Mouse (Mus musculus): ENCODE results near the gene Hormad1. TPM values are rescaled to one million over a fixed set of nuclear protein-coding genes. Genes with fewer than 3 reads are reported as not detected.
"Not testable (repeated sequence)": the region's sequence is repeated elsewhere in the genome, so short reads cannot be mapped to it uniquely, and the experiment has no call there.

The Hormad1 gene
- polyA plus RNA-seq, 1 experiment from 2014 or later: not detected

DNA sequence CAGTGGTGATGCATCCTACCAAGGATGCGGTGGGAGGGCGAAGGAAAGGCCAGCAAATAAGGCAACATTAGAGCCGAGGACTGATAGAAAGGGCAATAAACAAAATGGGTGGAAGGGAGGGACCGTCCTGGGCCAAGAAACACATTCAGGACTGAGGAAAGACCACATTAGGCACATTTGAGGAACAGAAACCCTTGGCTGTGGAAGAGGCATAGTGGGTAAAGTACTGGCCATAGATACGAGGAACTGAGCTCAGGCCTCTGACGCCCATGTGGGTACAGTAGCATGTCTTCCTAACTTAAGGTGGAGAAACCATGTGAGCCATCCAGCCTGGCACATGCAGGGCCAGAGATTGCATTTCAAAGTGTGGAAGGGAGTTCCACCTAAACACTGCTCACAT lies 29.7 kb upstream of the Hormad1 start:
- no peaks in the 10 kb centered on the region for H3K36me3 ChIP-seq
- H3K4me1 ChIP-seq: no peaks in the 10 kb centered on the region
- H3K9ac ChIP-seq: no peak overlapping the region
- no peaks in the 10 kb centered on the region for H3K27me3 ChIP-seq
- WGBS: 85% methylated on average over 6 of the region's 6 CpGs
- H3K4me2 ChIP-seq (replicated peaks): no peak overlapping the region
- ATAC-seq (ENCODE audit: low FRiP score, low read depth): no peak
- no peaks in the 10 kb centered on the region for H3K9me3 ChIP-seq
- H3K4me3 ChIP-seq: no peak overlapping the region
- H3K27ac ChIP-seq: no peak overlapping the region

DNA sequence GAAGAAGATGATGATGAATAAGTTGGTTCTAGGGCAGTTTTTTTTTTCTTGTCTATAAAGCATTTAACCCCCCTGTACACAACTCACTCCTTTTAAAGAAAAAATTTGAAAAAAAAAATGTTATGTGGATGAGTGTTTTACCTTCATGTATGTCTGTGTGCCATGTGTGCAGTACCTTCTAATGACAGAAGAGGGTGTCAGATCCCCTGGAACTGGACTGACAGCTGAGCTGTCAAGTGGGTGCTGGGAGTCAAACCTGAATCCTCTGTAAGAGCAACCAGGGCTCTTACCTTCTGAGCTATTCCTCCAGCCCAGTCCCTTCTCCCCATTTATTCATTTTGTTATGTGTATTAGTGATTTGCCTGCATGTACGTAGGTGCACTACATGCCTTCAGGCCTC lies 28.5 kb upstream of the Hormad1 start:
- no peak overlapping the region for H3K4me2 ChIP-seq (replicated peaks)
- WGBS: 87% methylated on average over 1 of the region's 1 CpGs
- H3K4me1 ChIP-seq: no peaks in the 10 kb centered on the region
- no peak for ATAC-seq (ENCODE audit: low FRiP score, low read depth)
- H3K9ac ChIP-seq: no peak overlapping the region
- no peak overlapping the region for H3K4me3 ChIP-seq
- H3K27me3 ChIP-seq: no peaks in the 10 kb centered on the region
- no peaks in the 10 kb centered on the region for H3K9me3 ChIP-seq
- H3K27ac ChIP-seq: no peak overlapping the region
- H3K36me3 ChIP-seq: no peaks in the 10 kb centered on the region

DNA sequence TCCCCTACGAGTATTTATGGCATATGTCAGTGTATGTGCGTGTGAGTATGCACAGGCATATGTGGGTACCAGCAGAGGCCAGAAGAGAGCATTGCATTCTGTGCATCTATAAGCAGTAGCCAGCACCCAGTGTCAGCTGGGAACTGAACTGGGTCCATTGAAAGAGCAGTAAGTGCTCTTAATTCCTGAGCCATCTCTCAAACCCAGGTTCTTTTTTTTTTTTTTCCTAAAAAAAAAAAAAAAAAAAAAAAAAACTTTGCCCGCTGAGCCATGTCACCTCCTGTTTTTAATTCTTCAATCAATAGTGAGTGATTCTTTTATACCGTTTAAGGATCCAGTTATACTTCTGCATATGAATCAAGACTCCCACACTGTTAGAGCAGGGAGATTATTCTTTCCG lies 26.1 kb upstream of the Hormad1 start:
- Histone ChIP-seq H3K27me3 (no peaks in the 10 kb centered on the region), H3K4me1 (no peaks in the 10 kb centered on the region), H3K9ac (no peak overlapping the region), H3K4me3 (no peak overlapping the region), H3K27ac (no peak overlapping the region), H3K4me2 (replicated peaks) (no peak overlapping the region), H3K9me3 (no peaks in the 10 kb centered on the region), H3K36me3 (no peaks in the 10 kb centered on the region)
- no peak for ATAC-seq (ENCODE audit: low FRiP score, low read depth)
- WGBS: 84% methylated on average over 5 of the region's 5 CpGs

DNA sequence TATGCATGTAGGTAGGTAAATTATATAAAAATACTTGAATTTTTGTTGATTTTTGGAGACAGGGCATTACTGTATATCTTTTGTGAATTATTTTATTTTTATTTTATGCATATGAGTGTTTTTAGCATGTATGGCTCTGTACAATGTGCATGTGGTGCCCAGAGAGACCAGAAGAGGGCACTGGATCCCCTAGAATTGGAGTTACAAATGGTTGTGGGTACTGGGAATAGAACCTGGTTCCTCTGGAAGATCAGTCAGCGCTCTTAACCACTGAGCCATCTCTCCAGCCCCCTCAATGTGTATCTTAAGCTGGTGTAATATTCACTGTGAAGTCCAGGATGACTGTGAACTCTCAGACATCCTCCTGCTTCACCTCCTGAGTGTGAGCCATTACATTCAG lies 24.6 kb upstream of the Hormad1 start:
- Histone ChIP-seq H3K27ac (no peak overlapping the region), H3K4me2 (replicated peaks) (no peak overlapping the region), H3K4me1 (no peaks in the 10 kb centered on the region), H3K9me3 (no peaks in the 10 kb centered on the region), H3K36me3 (no peaks in the 10 kb centered on the region), H3K27me3 (no peaks in the 10 kb centered on the region), H3K4me3 (no peak overlapping the region), H3K9ac (no peak overlapping the region)
- WGBS: 77% methylated on average over 1 of the region's 1 CpGs
- no peak for ATAC-seq (ENCODE audit: low FRiP score, low read depth)

DNA sequence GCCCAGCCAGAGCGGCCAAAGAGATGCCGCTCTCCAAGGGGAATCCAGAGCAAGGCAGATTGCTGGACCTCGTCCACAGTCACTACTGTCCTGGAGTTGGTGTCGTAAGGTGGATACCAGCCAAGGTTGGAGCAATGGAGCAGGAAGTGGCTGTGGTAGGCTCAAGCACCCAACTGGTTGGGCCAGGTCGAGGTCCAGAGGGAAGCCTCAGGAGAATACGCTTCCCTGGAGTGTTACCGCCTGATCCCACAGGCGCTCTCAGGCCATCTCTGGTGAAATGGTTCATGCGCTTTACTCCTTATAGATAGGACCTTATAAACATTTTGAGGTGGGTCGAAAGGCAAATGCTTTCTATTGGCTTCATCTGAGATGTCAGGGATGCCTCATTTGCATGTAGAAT lies 20.5 kb upstream of the Hormad1 start:
- no peaks in the 10 kb centered on the region for H3K27me3 ChIP-seq
- H3K4me3 ChIP-seq: no peak overlapping the region
- H3K9me3 ChIP-seq: no peaks in the 10 kb centered on the region
- 90% methylated on average over 10 of the region's 10 CpGs for WGBS
- ATAC-seq (ENCODE audit: low FRiP score, low read depth): no peak
- no peak overlapping the region for H3K27ac ChIP-seq
- no peaks in the 10 kb centered on the region for H3K36me3 ChIP-seq
- no peak overlapping the region for H3K9ac ChIP-seq
- H3K4me1 ChIP-seq: no peaks in the 10 kb centered on the region
- H3K4me2 ChIP-seq (replicated peaks): no peak overlapping the region

DNA sequence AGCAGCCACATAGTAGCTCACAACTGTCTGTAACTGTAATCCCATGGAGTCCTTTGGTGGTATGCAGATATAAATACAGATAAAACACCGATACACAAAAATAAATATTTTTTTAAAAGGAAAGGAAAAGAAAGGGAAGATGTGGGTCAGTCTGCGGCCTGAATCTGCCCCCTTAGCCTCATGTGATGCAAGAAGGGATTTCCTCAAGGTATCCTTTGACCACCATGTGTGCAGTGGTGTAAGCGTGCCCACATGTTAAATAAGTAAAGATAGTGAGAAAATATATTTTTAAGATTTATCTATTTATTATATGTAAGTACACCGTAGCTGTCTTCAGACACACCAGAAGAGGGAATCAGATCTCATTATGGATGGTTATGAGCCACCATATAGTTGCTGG lies 19.6 kb upstream of the Hormad1 start:
- no peak for ATAC-seq (ENCODE audit: low FRiP score, low read depth)
- no peaks in the 10 kb centered on the region for H3K4me1 ChIP-seq
- 90% methylated on average over 4 of the region's 4 CpGs for WGBS
- H3K36me3 ChIP-seq: no peaks in the 10 kb centered on the region
- no peak overlapping the region for H3K9ac ChIP-seq
- H3K27ac ChIP-seq: no peak overlapping the region
- H3K27me3 ChIP-seq: no peaks in the 10 kb centered on the region
- H3K4me2 ChIP-seq (replicated peaks): no peak overlapping the region
- no peaks in the 10 kb centered on the region for H3K9me3 ChIP-seq
- no peak overlapping the region for H3K4me3 ChIP-seq

DNA sequence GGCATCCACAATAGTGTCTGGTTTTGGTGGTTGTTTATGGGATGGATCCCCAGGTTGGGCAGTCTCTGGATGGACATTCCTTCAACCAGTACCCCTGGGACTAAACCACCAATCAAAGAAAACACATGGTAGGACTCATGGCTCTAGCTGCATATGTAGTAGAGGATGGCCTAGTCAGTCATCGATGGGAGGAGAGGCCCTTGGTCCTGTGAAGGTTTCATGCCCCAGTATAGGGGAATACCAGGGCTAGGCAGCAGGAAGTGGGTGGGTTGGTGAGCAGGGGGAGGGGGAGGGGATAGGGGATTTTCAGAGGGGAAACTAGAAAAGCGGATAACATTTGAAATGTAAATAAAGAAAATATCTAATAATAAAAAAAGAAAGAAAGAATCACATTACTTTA lies 18.3 kb upstream of the Hormad1 start:
- H3K9me3 ChIP-seq; H3K27me3 ChIP-seq; H3K4me2 ChIP-seq (replicated peaks); H3K36me3 ChIP-seq; H3K9ac ChIP-seq; H3K4me3 ChIP-seq; ATAC-seq (ENCODE audit: low FRiP score, low read depth); H3K4me1 ChIP-seq; H3K27ac ChIP-seq: not testable (repeated sequence)
- WGBS: 86% methylated on average over 2 of the region's 2 CpGs

DNA sequence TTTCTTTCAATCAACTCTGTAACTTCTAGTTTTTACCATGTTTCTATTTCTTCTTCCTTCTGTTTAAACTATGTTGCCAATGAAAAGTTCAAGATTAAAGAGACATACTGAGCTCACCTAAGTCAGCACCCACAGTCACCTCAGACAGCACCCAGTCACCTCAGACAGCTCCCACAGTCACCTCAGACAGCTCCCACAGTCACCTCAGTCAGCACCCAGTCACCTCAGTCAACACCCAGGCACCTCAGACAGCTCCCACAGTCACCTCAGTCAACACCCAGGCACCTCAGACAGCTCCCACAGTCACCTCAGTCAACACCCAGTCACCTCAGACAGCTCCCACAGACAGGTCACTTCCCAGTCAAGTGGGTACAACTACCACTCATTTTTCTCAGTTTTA lies 17.3 kb upstream of the Hormad1 start:
- no peak for ATAC-seq (ENCODE audit: low FRiP score, low read depth)
- Histone ChIP-seq H3K4me2 (replicated peaks) (no peak overlapping the region), H3K9ac (no peak overlapping the region)

DNA sequence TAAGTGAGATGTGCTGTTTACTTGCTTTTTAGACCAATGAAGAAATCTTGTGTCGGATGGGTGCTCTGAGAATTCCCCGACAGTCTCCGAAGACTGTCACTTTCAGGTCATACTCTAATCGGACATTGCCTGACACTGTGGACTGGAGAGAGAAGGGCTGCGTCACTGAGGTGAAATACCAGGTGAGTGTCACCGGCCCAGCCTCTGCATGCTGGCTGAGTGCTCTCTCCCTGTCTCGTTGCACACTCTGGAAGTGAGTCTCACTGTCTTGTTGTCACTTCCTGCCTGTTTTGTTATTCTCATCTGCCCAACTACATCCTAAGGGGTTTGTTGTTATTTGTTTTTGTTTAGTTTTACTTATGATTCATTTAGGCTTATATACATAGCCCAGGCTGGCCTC lies 16.5 kb upstream of the Hormad1 start:
- Histone ChIP-seq H3K4me3 (no peak overlapping the region), H3K27me3 (no peaks in the 10 kb centered on the region), H3K9ac (no peak overlapping the region), H3K4me2 (replicated peaks) (no peak overlapping the region), H3K27ac (no peak overlapping the region), H3K9me3 (no peaks in the 10 kb centered on the region), H3K4me1 (no peaks in the 10 kb centered on the region), H3K36me3 (no peaks in the 10 kb centered on the region)
- no peak for ATAC-seq (ENCODE audit: low FRiP score, low read depth)
- 74% methylated on average over 7 of the region's 7 CpGs for WGBS

More for the DNA sequence above, 17.3 kb upstream of the Hormad1 start:
- no peaks in the 10 kb centered on the region for H3K9me3 ChIP-seq
- H3K36me3 ChIP-seq: no peaks in the 10 kb centered on the region
- no peak overlapping the region for H3K4me3 ChIP-seq
- no peaks in the 10 kb centered on the region for H3K4me1 ChIP-seq
- no peak overlapping the region for H3K27ac ChIP-seq
- H3K27me3 ChIP-seq: no peaks in the 10 kb centered on the region

DNA sequence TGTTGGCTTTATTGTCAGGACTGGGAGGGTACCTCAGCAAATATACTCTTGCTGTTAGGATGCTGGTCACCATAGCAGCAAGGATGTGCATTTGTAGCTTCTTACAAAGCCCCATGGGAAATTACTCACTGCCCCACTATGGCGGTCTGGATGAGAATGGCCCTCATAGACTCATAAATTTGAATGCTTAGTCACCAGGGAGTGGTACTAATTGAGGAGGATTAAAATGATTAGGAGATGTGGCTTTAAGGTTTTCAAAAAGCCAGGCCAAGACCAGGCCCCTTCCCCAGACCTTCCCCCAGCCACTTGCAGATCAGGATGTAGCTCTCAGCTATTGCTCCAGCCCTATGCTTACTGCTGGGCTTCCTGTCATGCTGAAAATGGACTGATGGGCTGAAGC lies 9.3 kb upstream of the Hormad1 start:
- Histone ChIP-seq H3K36me3 (no peaks in the 10 kb centered on the region), H3K27ac (no peak overlapping the region), H3K4me1 (no peaks in the 10 kb centered on the region), H3K27me3 (no peaks in the 10 kb centered on the region), H3K4me3 (no peak overlapping the region), H3K9ac (no peak overlapping the region), H3K4me2 (replicated peaks) (no peak overlapping the region), H3K9me3 (no peaks in the 10 kb centered on the region)
- 59% methylated on average over 1 of the region's 1 CpGs for WGBS
- no peak for ATAC-seq (ENCODE audit: low FRiP score, low read depth)

DNA sequence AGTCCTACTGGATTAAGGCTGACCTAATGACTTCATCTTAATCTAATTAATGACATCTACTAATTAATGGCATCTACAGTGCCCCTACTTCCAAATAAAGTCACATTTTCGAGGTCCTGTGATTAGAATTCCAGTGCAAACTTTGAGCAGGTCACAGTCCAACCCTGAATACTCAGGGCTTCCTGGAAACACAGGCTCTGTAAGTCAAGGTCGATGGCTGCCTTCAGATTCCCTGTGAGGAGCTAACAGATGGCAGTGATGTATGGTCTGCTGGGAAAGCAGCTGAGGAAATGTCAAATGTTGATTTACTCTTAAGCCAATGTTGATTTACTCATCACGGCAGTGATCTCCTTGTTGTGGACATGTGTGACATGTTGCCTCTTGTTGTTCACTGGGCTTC lies 5.5 kb upstream of the Hormad1 start:
- Histone ChIP-seq H3K4me3 (no peak overlapping the region), H3K4me2 (replicated peaks) (no peak overlapping the region), H3K36me3 (no peaks in the 10 kb centered on the region), H3K27ac (no peak overlapping the region), H3K9ac (no peak overlapping the region), H3K27me3 (no peaks in the 10 kb centered on the region), H3K9me3 (no peaks in the 10 kb centered on the region), H3K4me1 (no peaks in the 10 kb centered on the region)
- 50% methylated on average over 3 of the region's 3 CpGs for WGBS
- ATAC-seq (ENCODE audit: low FRiP score, low read depth): no peak

DNA sequence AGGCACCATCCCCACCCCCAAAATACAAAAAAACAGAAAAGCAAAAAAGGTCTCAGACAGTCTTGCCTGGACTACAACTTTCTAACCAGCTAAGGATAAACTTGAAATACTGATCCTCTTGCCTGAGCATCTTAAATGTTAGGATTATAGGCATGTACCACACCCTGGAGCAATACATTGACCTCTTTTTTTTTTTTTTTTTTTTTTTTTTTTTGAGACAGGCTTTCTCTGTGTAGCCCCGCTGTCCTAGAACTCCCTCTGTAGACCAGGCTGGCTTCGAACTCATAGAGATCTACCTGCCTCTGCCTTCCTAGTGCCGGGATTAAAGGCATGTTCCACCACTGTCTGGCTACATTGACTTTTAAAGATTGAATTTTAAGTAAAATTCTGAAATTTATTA lies 1.3 kb downstream of the Hormad1 start:
- no peak for ATAC-seq (ENCODE audit: low FRiP score, low read depth)
- no peaks in the 10 kb centered on the region for H3K36me3 ChIP-seq
- no peaks in the 10 kb centered on the region; the same call in 1 of the 2 replicates for H3K4me1 ChIP-seq
- 92% methylated on average over 3 of the region's 3 CpGs for WGBS
- H3K27ac ChIP-seq: no peak overlapping the region
- H3K27me3 ChIP-seq: no peaks in the 10 kb centered on the region
- no peak overlapping the region for H3K9ac ChIP-seq
- H3K9me3 ChIP-seq: 0 out of 2 replicates have a peak, but pooled peaks cover 3% of the 10 kb centered on the region
- H3K4me3 ChIP-seq: no peak overlapping the region
- H3K4me2 ChIP-seq (replicated peaks): no peak overlapping the region

DNA sequence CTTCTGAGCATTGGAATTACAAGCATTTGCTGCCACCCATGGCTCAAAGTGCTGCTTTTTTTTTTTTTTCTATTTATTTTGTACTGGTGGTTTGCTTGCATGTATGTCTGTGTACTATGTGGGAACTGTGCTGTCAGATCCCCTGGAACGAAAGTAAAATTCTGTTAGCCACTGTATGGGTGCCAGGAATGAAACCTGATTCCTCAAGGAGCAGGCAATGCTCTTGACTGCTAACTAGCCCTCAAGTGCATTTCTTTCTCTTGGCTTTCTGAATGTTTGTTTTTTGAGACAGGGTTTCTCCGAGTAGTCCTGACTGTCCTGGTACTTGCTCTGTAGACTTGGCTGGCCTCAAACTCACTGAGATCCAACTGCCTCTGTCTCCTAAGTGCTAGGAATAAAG lies 2.3 kb downstream of the Hormad1 start:
- no peak overlapping the region for H3K4me2 ChIP-seq (replicated peaks)
- H3K27me3 ChIP-seq: no peaks in the 10 kb centered on the region
- 0 out of 2 replicates have a peak, but pooled peaks cover 3% of the 10 kb centered on the region for H3K9me3 ChIP-seq
- H3K4me1 ChIP-seq: no peaks in the 10 kb centered on the region; the same call in 1 of the 2 replicates
- H3K9ac ChIP-seq: no peak overlapping the region
- H3K4me3 ChIP-seq: no peak overlapping the region
- ATAC-seq (ENCODE audit: low FRiP score, low read depth): no peak
- 69% methylated on average over 2 of the region's 2 CpGs for WGBS
- no peak overlapping the region for H3K27ac ChIP-seq
- no peaks in the 10 kb centered on the region for H3K36me3 ChIP-seq

Data from limb, embryonic 13.5 days (tissue).